Mouse (Mus musculus) small intestine, adult 2 months (tissue): ENCODE results near the gene Gchfr. TPM values are rescaled to one million over a fixed set of nuclear protein-coding genes. Genes with fewer than 3 reads are reported as not detected.

ENCODE experiments used
- H3K27ac ChIP-seq: fragments of 200-500 bp; 2 replicates; pipeline ENCODE4 v1.5.1; 2012; ENCODE audit warnings: low read depth, low read length, control low read depth, inconsistent platforms; ENCODE audit not compliant: insufficient read depth
- H3K27me3 ChIP-seq: fragments of 200-500 bp; 2 replicates; pipeline ENCODE4 v1.6.1; 2012; ENCODE audit warnings: mild to moderate bottlenecking, moderate library complexity, low read length, inconsistent platforms; ENCODE audit not compliant: control insufficient read depth, insufficient read depth
- H3K36me3 ChIP-seq: fragments of 200-500 bp; 2 replicates; pipeline ENCODE4 v1.6.1; 2012; ENCODE audit warnings: mild to moderate bottlenecking, low read length, control low read depth, inconsistent platforms; ENCODE audit not compliant: control insufficient read depth, insufficient read depth
- H3K4me1 ChIP-seq: fragments of 200-500 bp; 2 replicates; pipeline ENCODE4 v1.6.1; 2012; ENCODE audit warnings: low read length, inconsistent platforms, mixed read lengths; ENCODE audit not compliant: control insufficient read depth, insufficient read depth, insufficient read length
- H3K4me3 ChIP-seq: fragments of 200-500 bp; 2 replicates; pipeline ENCODE4 v1.5.1; 2012; ENCODE audit warnings: low read depth, mild to moderate bottlenecking, control low read depth, inconsistent platforms, low read length, moderate library complexity
- CTCF ChIP-seq: fragments of 200-500 bp; IDR thresholded peaks from 2 replicates; pipeline ENCODE4 v1.5.1; 2012; ENCODE audit warnings: low read depth, mild to moderate bottlenecking, control low read depth, inconsistent platforms, low read length, moderate library complexity, mixed read lengths; ENCODE audit not compliant: insufficient replicate concordance, insufficient read length; ENCODE audit errors: extremely low read depth
- POLR2A ChIP-seq: fragments of 200-500 bp; IDR thresholded peaks from 2 replicates; pipeline ENCODE4 v1.6.1; 2012; ENCODE audit warnings: low read depth, mild to moderate bottlenecking, control low read depth, inconsistent platforms, low read length, moderate library complexity
- WGBS: fragments of 180-500 bp; shearing (Covaris S2); methylation state at CpG from one replicate; pipeline ENCODE4 v1.1.7; 2018; 5-methylcytosine and 5-hydroxymethylcytosine counted together
- polyA plus RNA-seq: library from polyadenylated mRNA; depleted of rRNA; stranded (reverse); fragments of >200 nt; gene quantifications from 2 replicates; pipeline ENCODE4 v1.2.3, GENCODE M21; 2012

The Gchfr gene
- polyA plus RNA-seq, 1 experiment, result 107 TPM

- Histone ChIP-seq H3K4me1 (0 out of 2 replicates have a peak, but pooled peaks cover 6% of the 10 kb centered on the region), H3K27me3 (no peaks in the 10 kb centered on the region), H3K27ac (no peak overlapping the region), H3K36me3 (no peaks in the 10 kb centered on the region), H3K4me3 (no peak overlapping the region)
- no peak for TF ChIP-seq CTCF
- TF ChIP-seq POLR2A, result no peak
- 65% methylated on average over 5 of the region's 5 CpGs for WGBS
Observed at GRCm38 (mm10) chr2:119190969-119191368, 23.4 kb downstream of the Gchfr start.

GRCm38 (mm10) chr2:119194140-119194539, 26.6 kb downstream of the Gchfr start:
- no peak overlapping the region for H3K27ac ChIP-seq
- TF ChIP-seq CTCF (no peak), POLR2A (no peak)
- WGBS, result 87% methylated on average over 5 of the region's 5 CpGs
- H3K4me1 ChIP-seq, result 0 out of 2 replicates have a peak, but pooled peaks cover 6% of the 10 kb centered on the region
- H3K36me3 ChIP-seq, result no peaks in the 10 kb centered on the region
- no peak overlapping the region for H3K4me3 ChIP-seq
- no peaks in the 10 kb centered on the region for H3K27me3 ChIP-seq

GRCm38 (mm10) chr2:119196316-119197108, 28.9 kb downstream of the Gchfr start:
- TF ChIP-seq POLR2A, result no peak
- no peak for TF ChIP-seq CTCF
- H3K4me1 ChIP-seq, result 0 out of 2 replicates have a peak, but pooled peaks cover 6% of the 10 kb centered on the region
- no peaks in the 10 kb centered on the region for H3K27me3 ChIP-seq
- 84% methylated on average over 4 of the region's 4 CpGs for WGBS
- no peak overlapping the region for H3K27ac ChIP-seq
- no peaks in the 10 kb centered on the region for H3K36me3 ChIP-seq
- H3K4me3 ChIP-seq, result no peak overlapping the region

- Histone ChIP-seq H3K27me3 (no peaks in the 10 kb centered on the region), H3K4me1 (0 out of 2 replicates have a peak, but pooled peaks cover 6% of the 10 kb centered on the region), H3K27ac (no peak overlapping the region), H3K4me3 (no peak overlapping the region), H3K36me3 (no peaks in the 10 kb centered on the region)
- TF ChIP-seq CTCF (no peak), POLR2A (no peak)
- WGBS, result 47% methylated on average over 1 of the region's 1 CpGs
Observed at GRCm38 (mm10) chr2:119197493-119197892, 29.9 kb downstream of the Gchfr start.

- whole genome bisulfite sequencing, result 71% methylated on average over 1 of the region's 1 CpGs
- H3K27me3 ChIP-seq, result no peaks in the 10 kb centered on the region
- TF ChIP-seq POLR2A (no peak), CTCF (no peak)
- H3K27ac ChIP-seq, result no peak overlapping the region
- H3K4me3 ChIP-seq, result no peak overlapping the region
- no peaks in the 10 kb centered on the region for H3K36me3 ChIP-seq
- peaks cover 8% of the 10 kb centered on the region; the same call in 1 of the 2 replicates for H3K4me1 ChIP-seq
Observed at GRCm38 (mm10) chr2:119198049-119198448, 30.5 kb downstream of the Gchfr start.

- Histone ChIP-seq H3K27me3 (no peaks in the 10 kb centered on the region), H3K4me3 (no peak overlapping the region), H3K27ac (no peak overlapping the region), H3K4me1 (peaks cover 7% of the 10 kb centered on the region; the same call in 1 of the 2 replicates), H3K36me3 (no peaks in the 10 kb centered on the region)
- 82% methylated on average over 3 of the region's 3 CpGs for WGBS
- no peak for TF ChIP-seq CTCF
- no peak for TF ChIP-seq POLR2A
Observed at GRCm38 (mm10) chr2:119198934-119199333, 31.4 kb downstream of the Gchfr start.

GRCm38 (mm10) chr2:119202914-119203453, 35.4 kb downstream of the Gchfr start:
- TF ChIP-seq POLR2A, result no peak
- TF ChIP-seq CTCF, result no peak
- WGBS, result 19% methylated on average over 5 of the region's 5 CpGs
- H3K27ac ChIP-seq, result 0 out of 2 replicates have a peak overlapping the region, but pooled peaks have one; percentile 44
- no peaks in the 10 kb centered on the region for H3K27me3 ChIP-seq
- peaks cover 4% of the 10 kb centered on the region; the same call in 1 of the 2 replicates for H3K4me1 ChIP-seq
- H3K4me3 ChIP-seq, result no peak overlapping the region
- H3K36me3 ChIP-seq, result no peaks in the 10 kb centered on the region
